Mouse (Mus musculus) kidney, adult 2 months (tissue): Measurements from ENCODE around the gene Kcnb1.

Experiments used
- CTCF ChIP-seq: fragments of 200-500 bp; conservative IDR thresholded peaks from 2 replicates; pipeline ENCODE4 v1.5.1; 2011; ENCODE audit warnings: low read depth, mild to moderate bottlenecking, control low read depth, low read length, moderate library complexity, mixed read lengths; ENCODE audit not compliant: insufficient read depth, insufficient read length
- POLR2A ChIP-seq: fragments of 200-500 bp; IDR thresholded peaks from one replicate; pipeline ENCODE4 v1.6.1; 2011; ENCODE audit warnings: low read depth, low read length, control low read depth

DNA sequence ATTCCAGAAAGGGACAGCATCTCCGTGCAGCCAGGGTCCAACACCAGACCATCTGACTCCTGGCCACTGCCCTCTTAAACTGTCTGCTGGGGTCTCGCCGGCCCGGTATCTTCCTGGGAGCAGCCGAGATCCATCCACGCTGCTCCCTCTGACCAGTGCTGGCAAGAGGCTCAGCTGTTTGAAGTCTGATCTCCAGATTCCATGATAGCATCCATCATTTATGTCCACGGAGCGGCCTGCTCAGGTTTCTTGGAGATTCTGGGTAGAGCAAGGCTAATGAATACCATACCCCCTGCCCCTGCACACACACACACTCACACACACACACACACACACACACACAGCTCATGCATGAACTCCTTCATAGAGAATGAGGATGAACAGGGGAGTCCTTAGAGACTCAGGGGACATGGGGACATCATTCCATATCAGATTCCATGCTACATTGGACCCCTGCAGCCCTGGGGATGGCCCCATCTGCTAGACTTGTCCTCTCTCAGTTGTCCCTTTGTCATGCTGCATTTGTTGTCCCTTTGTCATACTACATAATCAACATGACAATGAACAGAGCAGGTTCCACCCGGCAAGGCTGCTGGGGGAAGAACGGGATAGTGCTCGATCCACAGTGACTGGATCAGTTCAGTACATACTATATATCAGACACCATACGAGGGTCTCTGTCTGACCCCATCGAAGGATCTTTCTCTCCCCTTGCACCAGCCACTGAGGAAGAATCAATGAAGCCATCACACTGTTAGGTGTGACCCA is 8.9 kb upstream of the Kcnb1 start:
- TF ChIP-seq POLR2A (no peak), CTCF (no peak)
